Mouse (Mus musculus) kidney, embryonic 14.5 days (tissue): ENCODE measurements around the gene Aif1. TPM values are rescaled to one million over a fixed set of nuclear protein-coding genes. Genes with fewer than 3 reads are reported as not detected.
"Not testable (repeated sequence)": the region's sequence is repeated elsewhere in the genome, so short reads cannot be mapped to it uniquely, and the experiment has no call there.

Experiments
- ATAC-seq: fragments of 200-750 bp; cut with Nextera tagmentation; 2 replicates; pipeline ENCODE4 v1.8.0; 2017; ENCODE audit warnings: moderate number of reproducible peaks, mild to moderate bottlenecking, moderate TSS enrichment, moderate library complexity; ENCODE audit not compliant: low FRiP score, low TSS enrichment
- H3K27ac ChIP-seq: fragments of 300-500 bp; sonication (generic); 2 replicates; pipeline ENCODE4 v1.5.1; 2014; ENCODE audit warnings: low read depth, mild to moderate bottlenecking, low read length, moderate library complexity, mixed read lengths
- H3K27me3 ChIP-seq: fragments of 300-500 bp; sonication (generic); 2 replicates; pipeline ENCODE4 v1.6.1; 2014; ENCODE audit warnings: mild to moderate bottlenecking, low read length; ENCODE audit not compliant: control insufficient read depth, insufficient read depth
- H3K36me3 ChIP-seq: fragments of 300-500 bp; sonication (generic); 2 replicates; pipeline ENCODE4 v1.6.1; 2014; ENCODE audit warnings: low read length, mixed read lengths; ENCODE audit not compliant: control insufficient read depth, insufficient read depth
- H3K4me1 ChIP-seq: fragments of 300-500 bp; sonication (generic); 2 replicates; pipeline ENCODE4 v1.6.1; 2014; ENCODE audit warnings: low read length, mixed read lengths; ENCODE audit not compliant: control insufficient read depth, insufficient read depth
- H3K4me2 ChIP-seq: fragments of 300-500 bp; sonication (generic); replicated peaks from 2 replicates; pipeline ENCODE4 v1.6.1; 2014; ENCODE audit warnings: low read depth, mild to moderate bottlenecking, low read length
- H3K4me3 ChIP-seq: fragments of 300-500 bp; sonication (generic); 2 replicates; pipeline ENCODE4 v1.5.1; 2014; ENCODE audit warnings: mild to moderate bottlenecking, low read length
- H3K9ac ChIP-seq: fragments of 300-500 bp; sonication (generic); 2 replicates; pipeline ENCODE4 v1.6.1; 2014; ENCODE audit warnings: low read depth, mild to moderate bottlenecking, low read length, moderate library complexity
- H3K9me3 ChIP-seq: fragments of 300-500 bp; sonication (generic); 2 replicates; pipeline ENCODE4 v1.6.1; 2016; ENCODE audit warnings: low read length; ENCODE audit not compliant: control insufficient read depth
- WGBS: fragments of 180-500 bp; shearing (Covaris S2); extraction: QIAGEN DNeasy Blood & Tissue Kit; methylation state at CpG from one replicate; pipeline ENCODE4 v1.1.7; 2014; 5-methylcytosine and 5-hydroxymethylcytosine counted together
- microRNA-seq: library from miRNA; unstranded; fragments of <30 nt; microRNA quantifications from one replicate; pipeline ENCODE4, GENCODE M21; 2016
- polyA plus RNA-seq: library from polyadenylated mRNA; unstranded; fragments of >200 nt; fragmentation: Nextera tagmentation; extraction: Ambion mirVana; gene quantifications from 2 replicates; pipeline ENCODE4 v1.2.1, GENCODE M21; 2014

The Aif1 gene
- polyA plus RNA-seq, 1 experiment from 2014 or later: 10.9 TPM

DNA sequence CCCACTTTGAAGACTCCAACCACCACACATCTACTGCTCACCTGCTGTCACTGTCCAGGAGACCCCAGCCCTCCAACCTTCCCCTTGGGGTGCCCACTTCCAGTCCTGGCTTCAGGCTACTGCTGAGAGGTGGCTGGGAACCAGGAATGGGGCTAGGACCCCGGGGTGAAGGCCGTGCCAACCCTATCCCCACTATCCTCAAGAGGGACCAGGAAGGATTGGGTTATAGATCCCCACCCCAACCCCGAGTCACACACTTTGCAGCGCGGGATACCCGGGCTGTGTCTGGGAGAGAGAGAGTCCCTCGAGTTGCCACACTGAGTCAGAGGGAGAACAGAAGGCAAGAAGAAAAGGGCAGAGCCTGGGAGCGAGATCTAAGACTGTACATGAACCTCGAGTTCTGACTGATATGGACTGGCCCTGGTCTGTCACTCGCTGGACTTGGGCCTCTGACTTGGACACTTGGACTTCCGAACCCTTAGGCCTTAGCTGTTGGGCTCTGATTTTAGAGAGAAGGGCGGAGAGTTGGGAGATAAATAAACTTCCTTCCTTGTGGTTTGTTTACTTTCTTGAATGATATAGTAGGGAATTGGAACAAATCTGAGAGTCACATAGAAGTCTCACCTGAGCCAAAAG is 51.5 kb downstream of the Aif1 start:
- peaks cover 19% of the 10 kb centered on the region; the same call in 1 of the 2 replicates for H3K36me3 ChIP-seq
- H3K4me3 ChIP-seq: not testable (repeated sequence)

DNA sequence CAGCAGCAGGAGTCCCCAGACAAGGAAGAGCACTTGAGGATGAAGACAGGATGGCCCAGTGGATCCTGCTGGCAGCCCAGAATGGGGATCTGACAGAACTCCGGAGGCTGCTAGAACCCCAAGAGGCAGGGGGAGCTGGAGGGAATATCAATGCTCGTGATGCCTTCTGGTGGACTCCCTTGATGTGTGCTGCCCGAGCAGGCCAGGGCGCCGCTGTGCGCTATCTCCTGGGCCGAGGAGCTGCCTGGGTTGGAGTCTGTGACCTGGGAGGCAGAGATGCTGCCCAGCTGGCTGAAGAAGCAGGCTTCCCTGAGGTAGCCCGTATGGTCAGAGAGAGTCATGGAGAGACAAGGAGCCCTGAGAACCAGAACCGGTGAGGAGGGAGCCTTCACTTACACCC is 52.6 kb downstream of the Aif1 start:
- peaks cover 33% of the 10 kb centered on the region for H3K4me1 ChIP-seq
- not testable (repeated sequence) for H3K4me3 ChIP-seq, H3K9ac ChIP-seq, H3K9me3 ChIP-seq, H3K4me2 ChIP-seq, H3K27ac ChIP-seq, ATAC-seq, H3K27me3 ChIP-seq
- 92% methylated on average over 9 of the region's 9 CpGs for WGBS
- H3K36me3 ChIP-seq: peaks cover 28% of the 10 kb centered on the region

More for the DNA sequence above, 51.5 kb downstream of the Aif1 start:
- H3K4me1 ChIP-seq: peaks cover 37% of the 10 kb centered on the region
- H3K27ac ChIP-seq, H3K9me3 ChIP-seq, H3K9ac ChIP-seq, H3K4me2 ChIP-seq, H3K27me3 ChIP-seq, ATAC-seq: not testable (repeated sequence)
- 93% methylated on average over 12 of the region's 12 CpGs for WGBS

GRCm38 (mm10) chr17:35121871-35122303 is 54.0 kb downstream of the Aif1 start, which contains the start of gene Csnk2b:
Gene Csnk2b, minus strand, starts transcription at chr17:35122053.
- Histone ChIP-seq H3K9me3 (no peaks in the 10 kb centered on the region), H3K36me3 (peaks cover 38% of the 10 kb centered on the region), H3K4me3 (peak within 1 kb of the TSS; percentile 98), H3K27me3 (no peaks in the 10 kb centered on the region), H3K9ac (peak within 1 kb of the TSS; percentile 93), H3K27ac (peak within 1 kb of the TSS; percentile 88), H3K4me1 (peaks cover 24% of the 10 kb centered on the region), H3K4me2 (peak within 1 kb of the TSS; percentile 92)
- WGBS: under 1% methylated on average over 19 of the region's 19 CpGs
- no peak; the same call in 1 of the 2 replicates for ATAC-seq

DNA sequence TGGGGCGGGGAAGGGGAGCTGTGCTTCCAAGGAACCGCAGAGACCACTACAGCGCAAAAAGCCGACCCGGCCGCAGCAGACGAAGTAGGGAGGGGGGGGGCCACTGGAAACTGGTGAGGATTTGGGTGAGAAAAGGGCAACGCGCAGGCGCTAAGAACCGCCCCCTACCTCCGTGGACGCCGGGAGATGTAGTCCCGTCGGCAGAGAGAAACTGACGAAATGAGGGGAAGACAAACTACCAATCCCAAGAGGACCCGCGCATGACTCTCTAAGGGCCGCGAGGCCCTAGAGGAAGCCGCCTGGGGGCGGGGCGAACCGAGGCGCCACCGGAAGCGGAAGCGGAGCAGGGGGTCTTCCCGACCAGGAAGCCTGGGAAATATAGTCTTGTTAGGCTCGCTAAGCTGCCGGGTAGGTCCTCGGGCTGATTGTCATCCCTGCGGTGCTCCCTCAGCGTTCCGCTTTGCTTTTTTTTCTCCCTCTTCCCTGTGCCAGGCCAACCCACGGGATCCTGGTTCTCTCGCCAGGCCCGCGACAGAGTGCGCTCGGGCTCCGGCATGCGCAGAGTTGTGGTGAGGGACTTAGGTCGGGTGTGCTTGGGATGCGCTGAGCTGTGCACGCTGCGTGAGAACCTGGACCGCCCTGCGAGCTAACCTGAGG is 54.6 kb downstream of the Aif1 start, which contains the start of gene Gpank1:
Gene Gpank1 (plus strand): TSS at position 313 of the 657 bp plus-strand sequence.
- under 1% methylated on average over 50 of the region's 50 CpGs for WGBS
- ATAC-seq: peak; percentile 93

More for the DNA sequence above, 54.6 kb downstream of the Aif1 start, which contains the start of gene Gpank1:
- no peaks in the 10 kb centered on the region for H3K9me3 ChIP-seq
- peak within 1 kb of the TSS; percentile 98 for H3K4me3 ChIP-seq
- H3K9ac ChIP-seq: peak within 1 kb of the TSS; percentile 93
- peak within 1 kb of the TSS; percentile 92 for H3K4me2 ChIP-seq
- H3K36me3 ChIP-seq: peaks cover 42% of the 10 kb centered on the region
- peaks cover 19% of the 10 kb centered on the region for H3K4me1 ChIP-seq
- no peaks in the 10 kb centered on the region for H3K27me3 ChIP-seq
- peak within 1 kb of the TSS; percentile 88 for H3K27ac ChIP-seq

Small RNA genes within 50 kb of the gene (microRNA-seq; reads per million reads assigned to microRNA genes)
- gene Mir6973a (not detected), gene Mir6974 (not detected)

Other genes starting within 250 kb of the Aif1 start
- gene Neu1, start 244.8 kb downstream of the Aif1 start, polyA plus RNA-seq: 19.6 and 23.2 TPM in 2 replicates
- 0.54 and 0.80 TPM in 2 replicates for gene Hspa1b, start 216.8 kb downstream of the Aif1 start, polyA plus RNA-seq
- gene Gm20481, start 206.2 kb downstream of the Aif1 start, polyA plus RNA-seq: not detected in 2 replicates
- gene Hspa1a, start 203.9 kb downstream of the Aif1 start, polyA plus RNA-seq: 4.3 and 4.8 TPM in 2 replicates
- gene Hspa1l, start 203.4 kb downstream of the Aif1 start, polyA plus RNA-seq: 0.79 and 1.3 TPM in 2 replicates
- 240 and 246 TPM in 2 replicates for gene Lsm2, start 194.2 kb downstream of the Aif1 start, polyA plus RNA-seq
- 96.4 and 137 TPM in 2 replicates for gene Vars, start 175.1 kb downstream of the Aif1 start, polyA plus RNA-seq
- 0.13 and 0.28 TPM in 2 replicates for gene Vwa7, start 159.5 kb downstream of the Aif1 start, polyA plus RNA-seq
- gene Sapcd1, start 148.1 kb downstream of the Aif1 start, polyA plus RNA-seq: 6.6 and 10.9 TPM in 2 replicates
- 4.9 and 5.9 TPM in 2 replicates for gene Msh5, start 129.3 kb downstream of the Aif1 start, polyA plus RNA-seq
- gene Clic1, start 126.1 kb downstream of the Aif1 start, polyA plus RNA-seq: 72.1 and 172 TPM in 2 replicates
- gene Ddah2, start 117.0 kb downstream of the Aif1 start, polyA plus RNA-seq: 355 and 422 TPM in 2 replicates
- 0.20 and 0.30 TPM in 2 replicates for gene Ly6g6c, start 110.7 kb downstream of the Aif1 start, polyA plus RNA-seq
- 0.36 and 0.46 TPM in 2 replicates for gene Mpig6b, start 109.9 kb downstream of the Aif1 start, polyA plus RNA-seq
- 0.81 and 1.3 TPM in 2 replicates for gene Ly6g6e, start 99.2 kb downstream of the Aif1 start, polyA plus RNA-seq
- 4.3 and 4.8 TPM in 2 replicates for gene Ly6g6d, start 98.0 kb downstream of the Aif1 start, polyA plus RNA-seq
- gene Ly6g6f, start 90.5 kb downstream of the Aif1 start, polyA plus RNA-seq: 0.31 and 0.34 TPM in 2 replicates
- 73.9 and 85.7 TPM in 2 replicates for gene Abhd16a, start 86.8 kb downstream of the Aif1 start, polyA plus RNA-seq
- not detected in 2 replicates for gene Ly6g5c, start 67.8 kb downstream of the Aif1 start, polyA plus RNA-seq
- gene Ly6g5b, start 60.6 kb downstream of the Aif1 start, polyA plus RNA-seq: 1.2 and 1.3 TPM in 2 replicates
- gene Gpank1, start 54.6 kb downstream of the Aif1 start, polyA plus RNA-seq: 19.4 and 20.8 TPM in 2 replicates
- 325 and 334 TPM in 2 replicates for gene Csnk2b, start 54.0 kb downstream of the Aif1 start, polyA plus RNA-seq
- gene D17H6S53E, start 49.7 kb downstream of the Aif1 start, polyA plus RNA-seq: 9.4 and 10.0 TPM in 2 replicates
- gene Apom, start 44.0 kb downstream of the Aif1 start, polyA plus RNA-seq: 9.7 and 10.4 TPM in 2 replicates
- 82.6 and 99.0 TPM in 2 replicates for gene Bag6, start 40.9 kb downstream of the Aif1 start, polyA plus RNA-seq
- 248 and 262 TPM in 2 replicates for gene Prrc2a, start 11.2 kb downstream of the Aif1 start, polyA plus RNA-seq
- gene Lst1, start 12.4 kb upstream of the Aif1 start, polyA plus RNA-seq: 12.2 and 15.9 TPM in 2 replicates
- gene Ltb, start 18.4 kb upstream of the Aif1 start, polyA plus RNA-seq: 0.34 and 1.4 TPM in 2 replicates
- not detected in 2 replicates for gene Tnf, start 25.9 kb upstream of the Aif1 start, polyA plus RNA-seq
- gene Lta, start 29.3 kb upstream of the Aif1 start, polyA plus RNA-seq: 0.14 TPM in 1 of 2 replicates, not detected in the other
- 0.89 TPM in 1 of 2 replicates, not detected in the other for gene Gm16181, start 44.8 kb upstream of the Aif1 start, polyA plus RNA-seq
- gene Atp6v1g2, start 57.6 kb upstream of the Aif1 start, polyA plus RNA-seq: 5.3 and 6.4 TPM in 2 replicates
- 3.3 and 6.0 TPM in 2 replicates for gene Nfkbil1, start 59.7 kb upstream of the Aif1 start, polyA plus RNA-seq
- gene Ddx39b, start 65.7 kb upstream of the Aif1 start, polyA plus RNA-seq: 525 and 616 TPM in 2 replicates
- 38.3 and 42.8 TPM in 2 replicates for gene H2-D1, start 86.7 kb upstream of the Aif1 start, polyA plus RNA-seq
- not detected in 2 replicates for gene H2-Q1, start 144.3 kb upstream of the Aif1 start, polyA plus RNA-seq
- gene H2-Q2, start 166.2 kb upstream of the Aif1 start, polyA plus RNA-seq: 0.24 and 0.37 TPM in 2 replicates
- gene H2-Q4, start 203.5 kb upstream of the Aif1 start, polyA plus RNA-seq: 3.2 and 3.6 TPM in 2 replicates
- gene H2-Q6, start 248.8 kb upstream of the Aif1 start, polyA plus RNA-seq: 2.2 and 2.8 TPM in 2 replicates